Mouse (Mus musculus) heart, embryonic 11.5 days (tissue): ENCODE measurements around the gene Ano7. TPM values are rescaled to one million over a fixed set of nuclear protein-coding genes. Genes with fewer than 3 reads are reported as not detected.
"Not testable (repeated sequence)": the region's sequence is repeated elsewhere in the genome, so short reads cannot be mapped to it uniquely, and the experiment has no call there.

Source experiments
- ATAC-seq: fragments of 200-750 bp; cut with Nextera tagmentation; replicated peaks from 2 replicates; pipeline ENCODE4 v1.8.0; 2017; ENCODE audit warnings: moderate library complexity; ENCODE audit not compliant: insufficient number of reproducible peaks, low FRiP score, low TSS enrichment
- H3K27ac ChIP-seq: fragments of 300-500 bp; sonication (generic); 2 replicates; pipeline ENCODE4 v1.5.1; 2014; ENCODE audit warnings: mild to moderate bottlenecking, low read depth, low read length
- H3K27me3 ChIP-seq: fragments of 300-500 bp; sonication (generic); 2 replicates; pipeline ENCODE4 v1.6.1; 2014; ENCODE audit warnings: mild to moderate bottlenecking, low read length, mixed read lengths; ENCODE audit not compliant: control insufficient read depth, insufficient read depth
- H3K36me3 ChIP-seq: fragments of 300-500 bp; sonication (generic); 2 replicates; pipeline ENCODE4 v1.6.1; 2014; ENCODE audit warnings: mild to moderate bottlenecking, low read length, moderate library complexity, mixed read lengths; ENCODE audit not compliant: control insufficient read depth, insufficient read depth
- H3K4me1 ChIP-seq: fragments of 300-500 bp; sonication (generic); 2 replicates; pipeline ENCODE4 v1.6.1; 2014; ENCODE audit warnings: low read length; ENCODE audit not compliant: control insufficient read depth, insufficient read depth
- H3K4me2 ChIP-seq: fragments of 300-500 bp; sonication (generic); 2 replicates; pipeline ENCODE4 v1.6.1; 2014; ENCODE audit warnings: mild to moderate bottlenecking, moderate library complexity
- H3K4me3 ChIP-seq: fragments of 300-500 bp; sonication (generic); 2 replicates; pipeline ENCODE4 v1.5.1; 2014; ENCODE audit warnings: low read depth, low read length
- H3K9ac ChIP-seq: fragments of 300-500 bp; sonication (generic); 2 replicates; pipeline ENCODE4 v1.6.1; 2014; ENCODE audit warnings: mild to moderate bottlenecking, low read depth, low read length, moderate library complexity
- H3K9me3 ChIP-seq: fragments of 300-500 bp; sonication (generic); replicated peaks from 2 replicates; pipeline ENCODE4 v1.6.1; 2016; ENCODE audit warnings: low read length; ENCODE audit not compliant: control insufficient read depth
- WGBS: fragments of 180-500 bp; shearing (Covaris S2); extraction: QIAGEN DNeasy Blood & Tissue Kit; methylation state at CpG from one replicate; pipeline ENCODE4 v1.1.7; 2014; ENCODE audit not compliant: insufficient replicate concordance; 5-methylcytosine and 5-hydroxymethylcytosine counted together
- polyA plus RNA-seq: library from polyadenylated mRNA; unstranded; fragments of >200 nt; fragmentation: Nextera tagmentation; extraction: Ambion mirVana; gene quantifications from 2 replicates; pipeline ENCODE4 v1.2.1, GENCODE M21; 2014

Ano7 gene
- polyA plus RNA-seq, 1 experiment from 2014 or later: 0.74 TPM

DNA sequence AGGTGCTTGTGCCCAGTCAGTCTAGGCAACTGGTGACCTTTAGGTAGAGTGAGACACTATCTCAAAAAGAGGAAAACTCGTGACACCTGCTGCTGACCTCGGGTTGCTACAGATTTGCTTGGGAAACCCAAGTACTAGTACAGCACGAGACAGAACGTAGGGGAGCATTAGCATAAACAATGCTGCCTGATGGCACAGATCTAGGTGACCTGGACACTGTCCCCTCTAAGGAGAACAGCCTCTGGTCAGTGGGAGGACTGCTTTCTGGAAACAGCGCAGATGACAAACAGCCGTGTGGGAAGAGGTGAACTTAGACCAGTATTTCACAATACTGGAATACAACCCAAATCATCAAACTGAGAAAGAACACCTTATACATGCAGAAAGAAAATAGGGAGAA lies 58.4 kb downstream of the Ano7 start:
- Histone ChIP-seq H3K4me3 (no peak overlapping the region), H3K4me2 (no peak overlapping the region), H3K27me3 (no peaks in the 10 kb centered on the region), H3K27ac (no peak overlapping the region), H3K9ac (no peak overlapping the region), H3K36me3 (peaks cover 39% of the 10 kb centered on the region), H3K9me3 (no peaks in the 10 kb centered on the region), H3K4me1 (no peaks in the 10 kb centered on the region; the same call in 1 of the 2 replicates)
- WGBS: 88% methylated on average over 6 of the region's 6 CpGs
- ATAC-seq: no peak

DNA sequence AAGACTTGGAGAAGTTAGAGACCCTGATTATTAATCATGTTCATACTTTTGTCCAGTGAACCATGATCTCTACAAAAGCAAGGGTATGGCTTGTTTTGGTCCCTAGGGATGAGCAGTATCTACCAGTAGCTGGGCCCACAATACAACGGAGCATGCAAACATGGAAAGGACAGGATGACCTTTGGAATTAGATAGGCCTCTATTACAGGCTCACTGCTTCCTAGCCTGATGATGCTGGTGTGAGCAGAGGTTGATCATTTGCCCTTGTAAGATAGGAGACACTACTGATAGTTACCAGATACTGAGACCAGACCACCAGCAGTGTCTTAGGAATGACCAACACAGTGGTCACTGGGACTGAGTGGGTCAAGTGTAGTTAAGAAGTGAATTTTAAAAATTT lies 65.6 kb downstream of the Ano7 start:
- Histone ChIP-seq H3K27ac (no peak overlapping the region), H3K4me1 (peaks cover 15% of the 10 kb centered on the region), H3K27me3 (no peaks in the 10 kb centered on the region), H3K9me3 (no peaks in the 10 kb centered on the region), H3K36me3 (peaks cover 30% of the 10 kb centered on the region), H3K9ac (no peak overlapping the region), H3K4me3 (no peak overlapping the region), H3K4me2 (no peak overlapping the region)
- no peak for ATAC-seq
- 79% methylated on average over 1 of the region's 1 CpGs for WGBS

DNA sequence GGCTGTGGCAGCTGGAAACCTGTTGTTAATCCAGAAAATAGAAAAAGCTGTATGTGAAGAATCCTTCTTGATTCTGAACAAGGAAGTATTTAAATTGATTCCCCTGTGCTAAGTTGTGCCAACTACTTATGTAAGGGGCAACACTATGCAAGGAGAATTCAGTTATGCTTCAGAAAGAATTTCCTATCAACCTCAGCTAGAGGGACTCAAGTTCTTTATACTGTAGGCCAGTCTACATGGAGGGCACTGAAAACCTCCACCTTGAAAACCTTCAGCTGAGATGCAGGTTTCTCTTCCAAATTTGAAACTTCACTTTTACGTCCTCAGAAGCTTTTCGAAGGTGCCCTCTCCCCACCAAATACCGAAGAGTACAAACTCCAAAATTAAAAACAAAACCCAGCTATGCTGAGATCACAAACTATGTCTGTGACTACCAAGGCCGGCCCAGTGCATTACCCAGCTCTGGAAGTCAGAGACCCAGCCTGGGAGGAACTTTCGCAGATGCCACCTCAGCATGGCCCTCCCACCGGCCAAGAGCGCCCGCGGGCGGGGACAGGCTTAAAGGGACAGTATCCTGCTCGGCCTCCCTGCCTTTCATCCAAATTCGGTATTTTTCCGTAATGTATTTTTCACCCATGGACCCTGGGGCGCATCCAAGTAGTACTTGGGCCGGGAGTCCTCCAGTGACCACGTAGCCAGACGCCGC lies 70.8 kb downstream of the Ano7 start:
- 5% methylated on average over 18 of the region's 18 CpGs for WGBS
- Histone ChIP-seq H3K9me3 (no peaks in the 10 kb centered on the region), H3K9ac (peak overlapping the region; percentile 95), H3K4me1 (peaks cover 23% of the 10 kb centered on the region), H3K4me3 (peak overlapping the region; percentile 94), H3K27me3 (no peaks in the 10 kb centered on the region), H3K36me3 (peaks cover 12% of the 10 kb centered on the region; the same call in 1 of the 2 replicates), H3K27ac (peak overlapping the region; percentile 97), H3K4me2 (peak overlapping the region; percentile 75)
- ATAC-seq: peak; percentile 74

DNA sequence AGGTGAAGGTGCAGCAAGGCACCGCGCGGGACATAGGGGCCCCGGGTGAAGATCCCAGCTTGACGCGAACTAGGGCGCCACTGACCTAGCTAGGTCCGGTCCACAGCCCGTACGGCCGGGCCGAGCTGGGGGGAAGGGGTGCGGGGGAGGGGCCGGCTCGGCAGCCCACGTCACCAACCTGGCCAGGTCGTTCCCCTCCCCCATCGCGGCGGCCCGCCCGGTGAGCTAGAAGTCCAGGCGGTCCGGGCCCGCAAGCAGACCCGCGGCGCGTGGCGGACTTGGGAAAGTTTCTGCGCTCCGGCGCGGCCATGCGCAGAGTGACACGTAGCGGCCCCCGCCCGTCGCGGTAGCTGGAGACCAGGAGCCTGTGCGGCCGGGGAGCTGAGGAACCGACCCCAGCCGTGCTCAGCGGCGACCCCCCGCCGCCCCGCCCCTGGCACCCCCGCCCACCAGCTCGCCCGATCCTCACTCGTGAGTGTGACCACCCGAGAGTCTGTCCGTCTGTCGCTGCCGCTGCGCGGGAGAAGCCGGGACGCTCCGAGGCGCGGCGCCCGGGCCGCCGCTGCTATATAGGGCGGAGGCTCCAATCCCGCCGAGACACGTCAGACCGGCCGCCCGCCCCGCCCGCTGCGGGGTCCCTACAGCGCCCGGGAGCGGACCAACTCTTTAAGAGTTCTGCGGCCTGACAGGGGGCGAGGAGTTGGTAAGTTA lies 71.5 kb downstream of the Ano7 start:
- under 1% methylated on average over 76 of the region's 84 CpGs for WGBS
- H3K9ac ChIP-seq: peak overlapping the region; percentile 95
- peak overlapping the region; percentile 75 for H3K4me2 ChIP-seq
- peak overlapping the region; percentile 94 for H3K4me3 ChIP-seq
- H3K27ac ChIP-seq: peak overlapping the region; percentile 97
- H3K27me3 ChIP-seq: no peaks in the 10 kb centered on the region
- ATAC-seq: peak; percentile 91
- peaks cover 23% of the 10 kb centered on the region for H3K4me1 ChIP-seq
- H3K36me3 ChIP-seq: peaks cover 10% of the 10 kb centered on the region; the same call in 1 of the 2 replicates
- no peaks in the 10 kb centered on the region for H3K9me3 ChIP-seq

DNA sequence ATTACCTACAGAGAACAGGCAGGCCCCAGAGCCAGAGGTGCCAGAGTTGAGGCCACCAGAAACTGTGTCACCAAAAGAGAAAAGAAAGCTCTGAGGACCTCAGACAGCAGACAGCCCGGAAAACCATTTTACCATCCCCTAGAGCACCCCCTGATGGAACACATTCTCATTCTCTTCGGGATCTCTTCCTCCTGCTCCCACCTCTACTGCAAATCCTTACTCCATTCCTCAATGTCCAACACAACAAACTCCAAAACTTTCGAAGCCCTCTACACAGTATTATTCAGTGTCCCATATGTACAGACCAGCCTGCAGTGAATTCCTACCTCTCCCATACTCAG lies 72.1 kb downstream of the Ano7 start:
- WGBS: 18% methylated on average over 3 of the region's 3 CpGs
- H3K27me3 ChIP-seq: no peaks in the 10 kb centered on the region
- peaks cover 23% of the 10 kb centered on the region for H3K4me1 ChIP-seq
- H3K4me3 ChIP-seq: peak overlapping the region; percentile 94
- ATAC-seq: peak; percentile 19; the same call in 1 of the 2 replicates
- peaks cover 8% of the 10 kb centered on the region; the same call in 1 of the 2 replicates for H3K36me3 ChIP-seq
- peak overlapping the region; percentile 95 for H3K9ac ChIP-seq
- H3K9me3 ChIP-seq: no peaks in the 10 kb centered on the region
- H3K4me2 ChIP-seq: peak overlapping the region; percentile 75
- H3K27ac ChIP-seq: peak overlapping the region; percentile 97

DNA sequence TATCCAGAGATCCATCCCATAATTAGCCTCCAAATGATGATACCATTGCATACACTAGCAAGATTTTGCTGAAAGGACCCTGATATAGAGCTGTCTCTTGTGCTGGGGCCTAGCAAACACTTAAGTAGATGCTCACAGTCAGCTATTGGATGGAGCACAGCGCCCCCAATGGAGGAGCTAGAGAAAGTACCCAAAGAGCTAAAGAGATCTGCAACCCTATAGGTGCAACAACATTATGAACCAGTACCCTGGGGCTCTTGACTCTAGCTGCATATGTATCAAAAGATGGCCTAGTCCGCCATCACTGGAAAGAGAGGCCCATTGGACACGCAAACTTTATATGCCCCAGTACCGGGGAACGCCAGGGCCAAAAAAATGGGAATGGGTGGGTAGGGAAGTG lies 76.4 kb downstream of the Ano7 start:
- H3K9me3 ChIP-seq, H3K4me3 ChIP-seq, H3K4me2 ChIP-seq, H3K36me3 ChIP-seq, ATAC-seq, H3K9ac ChIP-seq, H3K27me3 ChIP-seq, H3K27ac ChIP-seq: not testable (repeated sequence)
- 81% methylated on average over 5 of the region's 5 CpGs for WGBS
- H3K4me1 ChIP-seq: peaks cover 16% of the 10 kb centered on the region

DNA sequence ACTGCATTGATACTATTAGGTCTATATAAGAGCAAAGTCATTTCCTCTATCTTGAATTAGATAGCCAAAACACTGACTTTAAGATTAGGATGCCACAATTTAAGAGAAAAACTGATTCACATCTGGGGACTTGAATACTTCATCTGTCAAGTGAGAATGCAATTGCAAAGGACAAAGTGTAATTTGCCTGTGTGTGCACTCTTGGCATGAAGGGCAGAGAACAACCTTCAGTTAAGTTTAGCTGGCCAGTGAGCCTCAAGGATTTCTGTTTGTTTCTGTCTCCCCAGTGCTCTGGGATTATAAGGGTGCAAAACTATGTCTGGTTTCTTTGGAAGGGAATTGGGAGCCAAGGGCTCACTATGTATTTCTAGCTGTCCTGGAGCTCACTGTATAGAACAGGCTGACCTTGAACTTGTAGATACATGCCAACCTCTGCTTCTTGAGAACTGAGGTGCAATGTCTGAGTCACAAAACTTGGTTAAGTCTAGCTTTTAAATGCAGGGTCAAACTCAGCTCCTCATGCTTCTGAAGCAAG lies 80.1 kb downstream of the Ano7 start:
- Histone ChIP-seq H3K36me3 (no peaks in the 10 kb centered on the region), H3K9ac (no peak overlapping the region), H3K4me2 (no peak overlapping the region), H3K4me1 (peaks cover 11% of the 10 kb centered on the region; the same call in 1 of the 2 replicates), H3K4me3 (no peak overlapping the region), H3K9me3 (no peaks in the 10 kb centered on the region), H3K27ac (peak overlapping the region; percentile 29; the same call in 1 of the 2 replicates), H3K27me3 (no peaks in the 10 kb centered on the region)
- ATAC-seq: no peak
